Mouse (Mus musculus) hindbrain, embryonic 12.5 days (tissue): ENCODE data around the gene Cdsn. TPM values are rescaled to one million over a fixed set of nuclear protein-coding genes. Genes with fewer than 3 reads are reported as not detected.

ENCODE experiments used
- ATAC-seq: fragments of 200-750 bp; cut with Nextera tagmentation; 2 replicates; pipeline ENCODE4 v1.8.0; 2017; ENCODE audit warnings: moderate TSS enrichment; ENCODE audit not compliant: low FRiP score
- H3K27ac ChIP-seq: fragments of 300-500 bp; sonication (generic); 2 replicates; pipeline ENCODE4 v1.5.1; 2016; ENCODE audit warnings: mild to moderate bottlenecking
- H3K27me3 ChIP-seq: fragments of 300-500 bp; sonication (generic); 2 replicates; pipeline ENCODE4 v1.6.1; 2016; ENCODE audit warnings: mild to moderate bottlenecking
- H3K36me3 ChIP-seq: fragments of 300-500 bp; sonication (generic); 2 replicates; pipeline ENCODE4 v1.6.1; 2016; ENCODE audit warnings: mild to moderate bottlenecking
- H3K4me1 ChIP-seq: fragments of 300-500 bp; sonication (generic); 2 replicates; pipeline ENCODE4 v1.6.1; 2016
- H3K4me2 ChIP-seq: fragments of 300-500 bp; sonication (generic); replicated peaks from 2 replicates; pipeline ENCODE4 v1.6.1; 2016; ENCODE audit warnings: mild to moderate bottlenecking
- H3K4me3 ChIP-seq: fragments of 300-500 bp; sonication (generic); 2 replicates; pipeline ENCODE4 v1.5.1; 2016; ENCODE audit warnings: mild to moderate bottlenecking
- H3K9ac ChIP-seq: fragments of 300-500 bp; sonication (generic); 2 replicates; pipeline ENCODE4 v1.6.1; 2016; ENCODE audit warnings: mild to moderate bottlenecking, moderate library complexity
- H3K9me3 ChIP-seq: fragments of 300-500 bp; sonication (generic); replicated peaks from 2 replicates; pipeline ENCODE4 v1.6.1; 2016; ENCODE audit warnings: mild to moderate bottlenecking
- WGBS: fragments of 180-500 bp; shearing (Covaris S2); methylation state at CpG from one replicate; pipeline ENCODE4 v1.1.7; 2016; 5-methylcytosine and 5-hydroxymethylcytosine counted together
- polyA plus RNA-seq: library from polyadenylated mRNA; unstranded; fragments of >200 nt; fragmentation: Nextera tagmentation; extraction: Ambion mirVana; gene quantifications from 2 replicates; pipeline ENCODE4 v1.2.1, GENCODE M21; 2016

Gene Cdsn
- polyA plus RNA-seq, 1 experiment from 2014 or later = 0.08 TPM

GRCm38 (mm10) chr17:35587291-35587690, 35.4 kb downstream of the Cdsn start:
- H3K27me3 ChIP-seq = no peaks in the 10 kb centered on the region
- no peak overlapping the region for H3K27ac ChIP-seq
- no peak for ATAC-seq
- H3K4me2 ChIP-seq = no peak overlapping the region
- no peak overlapping the region for H3K4me3 ChIP-seq
- H3K4me1 ChIP-seq = peaks cover 3% of the 10 kb centered on the region; the same call in 1 of the 2 replicates
- 84% methylated on average over 1 of the region's 1 CpGs for WGBS
- no peaks in the 10 kb centered on the region for H3K9me3 ChIP-seq
- H3K9ac ChIP-seq = no peak overlapping the region
- H3K36me3 ChIP-seq = no peaks in the 10 kb centered on the region

DNA sequence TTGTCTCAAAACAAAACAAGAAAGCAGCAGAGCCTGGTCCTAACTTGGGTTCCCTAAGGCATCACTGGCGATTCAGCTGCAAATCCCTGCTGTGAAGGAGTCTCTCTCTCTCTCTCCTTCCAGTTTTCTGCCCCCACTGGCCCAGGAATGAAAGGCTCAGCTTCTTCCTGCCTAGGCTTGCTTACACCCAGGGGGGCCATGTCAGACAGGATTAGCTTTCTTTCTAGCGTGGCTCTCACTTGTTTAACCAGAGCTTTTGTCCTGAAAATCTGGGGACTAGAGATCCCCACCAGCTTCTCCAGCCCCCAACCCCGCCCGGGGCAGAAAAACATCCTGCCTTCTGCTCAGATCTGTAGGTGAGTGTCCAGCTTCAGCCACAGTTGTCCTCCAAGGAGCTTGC, 36.5 kb downstream of the Cdsn start:
- no peaks in the 10 kb centered on the region for H3K36me3 ChIP-seq
- 16% methylated on average over 4 of the region's 4 CpGs for WGBS
- H3K9ac ChIP-seq = no peak overlapping the region
- H3K27ac ChIP-seq = no peak overlapping the region
- no peak for ATAC-seq
- H3K4me2 ChIP-seq = no peak overlapping the region
- no peaks in the 10 kb centered on the region for H3K9me3 ChIP-seq
- H3K27me3 ChIP-seq = no peaks in the 10 kb centered on the region
- peaks cover 3% of the 10 kb centered on the region; the same call in 1 of the 2 replicates for H3K4me1 ChIP-seq
- H3K4me3 ChIP-seq = no peak overlapping the region

- Histone ChIP-seq H3K36me3 (no peaks in the 10 kb centered on the region), H3K27ac (no peak overlapping the region), H3K4me3 (no peak overlapping the region), H3K27me3 (no peaks in the 10 kb centered on the region), H3K4me1 (no peaks in the 10 kb centered on the region), H3K9ac (no peak overlapping the region), H3K9me3 (no peaks in the 10 kb centered on the region), H3K4me2 (no peak overlapping the region)
- peak; percentile 73 for ATAC-seq
- 58% methylated on average over 21 of the region's 21 CpGs for WGBS
Measured at GRCm38 (mm10) chr17:35590410-35591218, 38.7 kb downstream of the Cdsn start.

GRCm38 (mm10) chr17:35591219-35591578, 39.3 kb downstream of the Cdsn start:
- Histone ChIP-seq H3K9ac (no peak overlapping the region), H3K36me3 (no peaks in the 10 kb centered on the region), H3K4me3 (no peak overlapping the region), H3K9me3 (no peaks in the 10 kb centered on the region), H3K27ac (no peak overlapping the region), H3K4me1 (no peaks in the 10 kb centered on the region), H3K27me3 (no peaks in the 10 kb centered on the region), H3K4me2 (no peak overlapping the region)
- ATAC-seq = no peak; the same call in none of the 2 replicates
- 65% methylated on average over 7 of the region's 7 CpGs for WGBS

- H3K27ac ChIP-seq = no peak overlapping the region
- 90% methylated on average over 15 of the region's 15 CpGs for WGBS
- ATAC-seq = no peak
- H3K4me2 ChIP-seq = no peak overlapping the region
- H3K4me3 ChIP-seq = no peak overlapping the region
- H3K4me1 ChIP-seq = no peaks in the 10 kb centered on the region
- no peaks in the 10 kb centered on the region for H3K36me3 ChIP-seq
- no peaks in the 10 kb centered on the region for H3K27me3 ChIP-seq
- 0 out of 2 replicates have a peak, but pooled peaks cover 2% of the 10 kb centered on the region for H3K9me3 ChIP-seq
- no peak overlapping the region for H3K9ac ChIP-seq
Measured at GRCm38 (mm10) chr17:35591731-35592130, 39.8 kb downstream of the Cdsn start.

DNA sequence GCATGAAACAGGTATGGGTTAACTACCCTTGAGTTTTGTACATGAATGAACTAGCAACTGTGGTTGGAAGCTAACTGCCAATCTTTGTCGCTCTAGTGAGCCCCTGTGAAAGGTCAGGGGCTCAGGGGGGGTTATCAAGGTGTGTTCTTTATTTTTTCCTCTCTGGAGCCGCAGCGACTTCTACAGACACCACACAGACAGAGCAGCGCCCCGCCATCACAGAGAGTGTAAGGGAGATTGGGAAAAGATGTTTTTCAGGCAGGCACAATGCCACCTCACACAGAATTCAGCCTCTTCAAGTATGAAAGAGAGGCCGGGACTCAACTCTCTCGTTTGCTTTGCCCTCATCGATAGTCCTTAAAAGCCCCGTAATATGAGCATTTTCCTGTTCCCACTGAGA, 40.2 kb downstream of the Cdsn start:
- H3K4me2 ChIP-seq = no peak overlapping the region
- H3K27me3 ChIP-seq = no peaks in the 10 kb centered on the region
- no peak overlapping the region for H3K27ac ChIP-seq
- H3K36me3 ChIP-seq = no peaks in the 10 kb centered on the region
- no peak overlapping the region for H3K4me3 ChIP-seq
- no peaks in the 10 kb centered on the region for H3K4me1 ChIP-seq
- ATAC-seq = no peak
- WGBS = 81% methylated on average over 9 of the region's 9 CpGs
- H3K9ac ChIP-seq = no peak overlapping the region
- H3K9me3 ChIP-seq = 0 out of 2 replicates have a peak, but pooled peaks cover 6% of the 10 kb centered on the region

- Histone ChIP-seq H3K9ac (no peak overlapping the region), H3K27ac (no peak overlapping the region), H3K4me2 (no peak overlapping the region), H3K4me1 (no peaks in the 10 kb centered on the region), H3K9me3 (0 out of 2 replicates have a peak, but pooled peaks cover 6% of the 10 kb centered on the region), H3K36me3 (no peaks in the 10 kb centered on the region), H3K4me3 (no peak overlapping the region), H3K27me3 (no peaks in the 10 kb centered on the region)
- ATAC-seq = no peak
- WGBS = 44% methylated on average over 4 of the region's 4 CpGs
Measured at GRCm38 (mm10) chr17:35593786-35594185, 41.9 kb downstream of the Cdsn start.

DNA sequence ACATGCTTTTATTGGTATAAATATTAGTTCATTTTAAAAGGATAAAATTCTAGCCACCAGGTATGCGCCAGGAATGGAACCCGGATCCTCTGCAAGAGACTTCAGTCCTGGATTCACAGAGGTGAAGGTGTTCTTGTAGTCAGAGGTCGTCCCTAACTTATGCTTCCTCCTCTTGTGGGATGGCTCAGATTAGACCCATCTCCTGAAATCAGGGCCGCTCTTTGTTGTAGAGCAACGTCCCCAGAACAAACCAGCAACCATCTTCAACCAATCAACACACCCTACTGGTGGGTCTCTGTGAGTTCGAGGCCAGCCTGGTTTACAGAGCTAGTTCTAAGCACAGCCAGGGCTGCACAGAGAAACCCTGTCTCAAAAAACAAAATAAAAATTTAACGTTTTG, 42.5 kb downstream of the Cdsn start:
- Histone ChIP-seq H3K9me3 (0 out of 2 replicates have a peak, but pooled peaks cover 6% of the 10 kb centered on the region), H3K9ac (no peak overlapping the region), H3K4me3 (no peak overlapping the region), H3K27me3 (no peaks in the 10 kb centered on the region), H3K36me3 (no peaks in the 10 kb centered on the region), H3K4me2 (no peak overlapping the region), H3K4me1 (no peaks in the 10 kb centered on the region), H3K27ac (no peak overlapping the region)
- no peak for ATAC-seq
- 82% methylated on average over 7 of the region's 7 CpGs for WGBS

GRCm38 (mm10) chr17:35597399-35597798, 45.5 kb downstream of the Cdsn start:
- no peaks in the 10 kb centered on the region for H3K27me3 ChIP-seq
- no peak for ATAC-seq
- no peaks in the 10 kb centered on the region for H3K4me1 ChIP-seq
- WGBS = 90% methylated on average over 3 of the region's 3 CpGs
- no peak overlapping the region for H3K27ac ChIP-seq
- H3K9ac ChIP-seq = no peak overlapping the region
- no peak overlapping the region for H3K4me3 ChIP-seq
- H3K36me3 ChIP-seq = no peaks in the 10 kb centered on the region
- 0 out of 2 replicates have a peak, but pooled peaks cover 6% of the 10 kb centered on the region for H3K9me3 ChIP-seq
- no peak overlapping the region for H3K4me2 ChIP-seq

DNA sequence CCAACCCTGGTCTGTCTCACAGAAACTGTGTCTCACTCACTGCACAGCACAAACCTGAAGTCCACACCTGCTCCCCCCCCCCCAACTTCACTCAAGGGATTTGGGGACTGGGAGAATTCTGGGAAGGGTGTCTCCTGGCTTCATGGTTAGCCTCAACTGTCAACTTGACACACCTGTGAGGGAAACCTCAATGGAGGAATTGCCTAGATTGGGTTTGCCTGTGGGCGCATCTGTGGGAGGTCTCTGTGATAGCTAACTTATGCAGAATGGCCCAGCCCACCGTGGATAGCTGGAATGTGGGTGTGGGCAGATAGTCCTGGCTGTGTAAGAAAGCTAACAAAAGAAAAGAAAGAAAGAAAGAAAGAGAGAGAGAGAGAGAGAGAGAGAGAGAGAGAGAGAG, 49.3 kb downstream of the Cdsn start, which contains the start of gene Sfta2:
Gene Sfta2, plus strand, starts transcription at position 301 of the 400 bp plus-strand sequence.
- H3K36me3 ChIP-seq = no peaks in the 10 kb centered on the region
- H3K9ac ChIP-seq = no peak within 1 kb of the TSS
- H3K4me2 ChIP-seq = no peak within 1 kb of the TSS
- H3K4me1 ChIP-seq = no peaks in the 10 kb centered on the region
- no peak within 1 kb of the TSS for H3K4me3 ChIP-seq
- ATAC-seq = no peak
- 51% methylated on average over 2 of the region's 2 CpGs for WGBS
- no peaks in the 10 kb centered on the region for H3K27me3 ChIP-seq
- no peak within 1 kb of the TSS for H3K27ac ChIP-seq
- 0 out of 2 replicates have a peak, but pooled peaks cover 6% of the 10 kb centered on the region for H3K9me3 ChIP-seq

- no peak overlapping the region for H3K4me2 ChIP-seq
- H3K27ac ChIP-seq = no peak overlapping the region
- 50% methylated on average over 8 of the region's 8 CpGs for WGBS
- H3K36me3 ChIP-seq = no peaks in the 10 kb centered on the region
- 0 out of 2 replicates have a peak, but pooled peaks cover 3% of the 10 kb centered on the region for H3K9me3 ChIP-seq
- no peak overlapping the region for H3K9ac ChIP-seq
- H3K4me3 ChIP-seq = no peak overlapping the region
- ATAC-seq = no peak
- H3K4me1 ChIP-seq = no peaks in the 10 kb centered on the region
- H3K27me3 ChIP-seq = no peaks in the 10 kb centered on the region
Measured at GRCm38 (mm10) chr17:35601736-35602354, 49.9 kb downstream of the Cdsn start.
